Mouse (Mus musculus) C2C12 (cell line): Measurements from ENCODE around the gene Eif2s3x.

ENCODE experiments used
- CTCF ChIP-seq: IDR thresholded peaks from one replicate; pipeline ENCODE4 v1.5.1; 2011; ENCODE audit not compliant: control insufficient read depth, insufficient read depth, insufficient read length
- MAX ChIP-seq: IDR thresholded peaks from one replicate; pipeline ENCODE4 v1.6.1; 2011; ENCODE audit warnings: mild to moderate bottlenecking, control low read depth

GRCm38 (mm10) chrX:94150471-94150870 is 62.2 kb downstream of the Eif2s3x start:
- no peak for TF ChIP-seq MAX
- TF ChIP-seq CTCF = no peak
